Mouse (Mus musculus) lung, embryonic 14.5 days (tissue): ENCODE measurements around the gene Lrp10. TPM values are rescaled to one million over a fixed set of nuclear protein-coding genes. Genes with fewer than 3 reads are reported as not detected.
A peak's percentile ranks its signal among the peaks of the same experiment; 100 is the strongest.

Experiments used
- ATAC-seq: fragments of 200-750 bp; cut with Nextera tagmentation; 2 replicates; pipeline ENCODE4 v1.8.0; 2017; ENCODE audit warnings: mild to moderate bottlenecking, moderate TSS enrichment, moderate library complexity; ENCODE audit not compliant: insufficient read depth
- DNase-seq: peaks from one replicate; pipeline ENCODE4 v3.0.0-alpha.2; 2015
- H3K27ac ChIP-seq: fragments of 300-500 bp; sonication (generic); 2 replicates; pipeline ENCODE4 v1.5.1; 2014; ENCODE audit warnings: low read depth, mild to moderate bottlenecking, moderate library complexity
- H3K27me3 ChIP-seq: fragments of 300-500 bp; sonication (generic); 2 replicates; pipeline ENCODE4 v1.6.1; 2014; ENCODE audit warnings: low read length, control low read depth; ENCODE audit not compliant: insufficient read depth
- H3K36me3 ChIP-seq: fragments of 300-500 bp; sonication (generic); 2 replicates; pipeline ENCODE4 v1.6.1; 2014; ENCODE audit warnings: control low read depth; ENCODE audit not compliant: insufficient read depth
- H3K4me1 ChIP-seq: fragments of 300-500 bp; sonication (generic); 2 replicates; pipeline ENCODE4 v1.6.1; 2014; ENCODE audit warnings: antibody characterized with exemption, control low read depth; ENCODE audit not compliant: insufficient read depth
- H3K4me2 ChIP-seq: fragments of 300-500 bp; sonication (generic); 2 replicates; pipeline ENCODE4 v1.6.1; 2014; ENCODE audit warnings: mild to moderate bottlenecking
- H3K4me3 ChIP-seq: fragments of 300-500 bp; sonication (generic); 2 replicates; pipeline ENCODE4 v1.5.1; 2014; ENCODE audit warnings: low read depth, low read length
- H3K9ac ChIP-seq: fragments of 300-500 bp; sonication (generic); 2 replicates; pipeline ENCODE4 v1.6.1; 2014
- H3K9me3 ChIP-seq: fragments of 300-500 bp; sonication (generic); 2 replicates; pipeline ENCODE4 v1.6.1; 2016; ENCODE audit warnings: low read depth, low read length, control low read depth
- CTCF ChIP-seq: IDR thresholded peaks from 2 replicates; pipeline ENCODE4 v1.5.1; 2016; ENCODE audit warnings: antibody characterized with exemption, low read depth
- WGBS: fragments of 180-500 bp; shearing (Covaris S2); extraction: QIAGEN DNeasy Blood & Tissue Kit; methylation state at CpG from one replicate; pipeline ENCODE4 v1.1.7; 2014; 5-methylcytosine and 5-hydroxymethylcytosine counted together
- polyA plus RNA-seq: library from polyadenylated mRNA; unstranded; fragments of >200 nt; fragmentation: Nextera tagmentation; extraction: Ambion mirVana; gene quantifications from 2 replicates; pipeline ENCODE4 v1.2.1, GENCODE M21; 2014

Lrp10 gene
- polyA plus RNA-seq, 1 experiment from 2014 or later = 46.2 TPM

- DNase-seq (no peak), ATAC-seq (no peak)
- Histone ChIP-seq H3K4me1 (peaks cover 4% of the 10 kb centered on the region; the same call in 1 of the 2 replicates), H3K4me3 (no peak overlapping the region), H3K9me3 (no peaks in the 10 kb centered on the region), H3K9ac (no peak overlapping the region), H3K27ac (no peak overlapping the region), H3K27me3 (no peaks in the 10 kb centered on the region), H3K4me2 (no peak overlapping the region), H3K36me3 (peaks cover 8% of the 10 kb centered on the region; the same call in 1 of the 2 replicates)
- no peak for TF ChIP-seq CTCF
- WGBS = 69% methylated on average over 4 of the region's 4 CpGs
Observed at GRCm38 (mm10) chr14:54462146-54462545, 1.8 kb upstream of the Lrp10 start.

- WGBS = 11% methylated on average over 12 of the region's 12 CpGs
- Histone ChIP-seq H3K4me2 (peak overlapping the region; percentile 86), H3K27ac (peak overlapping the region; percentile 79), H3K4me1 (peaks cover 4% of the 10 kb centered on the region; the same call in 1 of the 2 replicates), H3K36me3 (peaks cover 19% of the 10 kb centered on the region), H3K9me3 (no peaks in the 10 kb centered on the region), H3K4me3 (peak overlapping the region; percentile 85), H3K27me3 (no peaks in the 10 kb centered on the region), H3K9ac (peak overlapping the region; percentile 81)
- DNase-seq (no peak), ATAC-seq (peak; percentile 32)
- no peak for TF ChIP-seq CTCF
Observed at GRCm38 (mm10) chr14:54463108-54463958, 604 bp upstream of the Lrp10 start.

- H3K9me3 ChIP-seq = no peaks in the 10 kb centered on the region
- no peaks in the 10 kb centered on the region for H3K27me3 ChIP-seq
- H3K36me3 ChIP-seq = peaks cover 30% of the 10 kb centered on the region
- DNase-seq (peak; percentile 84), ATAC-seq (peak; percentile 83)
- peak overlapping the region; percentile 85 for H3K4me3 ChIP-seq
- H3K4me1 ChIP-seq = peaks cover 4% of the 10 kb centered on the region; the same call in 1 of the 2 replicates
- peak; percentile 67 for TF ChIP-seq CTCF
- WGBS = 2% methylated on average over 45 of the region's 57 CpGs
- peak overlapping the region; percentile 86 for H3K4me2 ChIP-seq
- H3K9ac ChIP-seq = peak overlapping the region; percentile 81
- peak overlapping the region; percentile 79 for H3K27ac ChIP-seq
Observed at GRCm38 (mm10) chr14:54464293-54465005, 512 bp downstream of the Lrp10 start.

DNA sequence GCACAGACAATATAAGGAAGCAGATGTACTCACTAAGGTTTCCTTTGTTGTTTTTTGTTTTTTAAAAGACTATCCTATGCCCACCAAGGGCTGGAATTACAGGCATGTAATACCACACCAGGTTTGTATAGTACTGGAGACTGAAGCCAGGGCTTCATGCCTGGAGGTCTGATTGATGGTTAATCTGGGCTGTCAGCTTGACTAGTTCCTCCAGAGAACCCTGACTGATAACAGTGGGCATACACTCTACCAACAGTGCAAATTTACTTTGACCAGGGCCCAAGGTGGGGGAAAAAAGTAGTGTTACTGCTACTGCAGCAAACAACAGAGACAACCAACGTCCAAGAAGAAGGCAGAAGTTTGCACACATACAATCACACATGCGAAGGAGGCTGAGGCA is 7.5 kb downstream of the Lrp10 start:
- peaks cover 10% of the 10 kb centered on the region for H3K4me1 ChIP-seq
- WGBS = 79% methylated on average over 2 of the region's 2 CpGs
- H3K4me3 ChIP-seq = no peak overlapping the region
- H3K9me3 ChIP-seq = no peaks in the 10 kb centered on the region
- H3K9ac ChIP-seq = no peak overlapping the region
- no peak overlapping the region for H3K4me2 ChIP-seq
- H3K27me3 ChIP-seq = no peaks in the 10 kb centered on the region
- no peak for TF ChIP-seq CTCF
- no peak overlapping the region for H3K27ac ChIP-seq
- ATAC-seq = peak; percentile 21; the same call in 1 of the 2 replicates
- H3K36me3 ChIP-seq = peaks cover 39% of the 10 kb centered on the region
- peak; percentile 42 for DNase-seq

GRCm38 (mm10) chr14:54472671-54473070 is 8.7 kb downstream of the Lrp10 start:
- no peaks in the 10 kb centered on the region for H3K27me3 ChIP-seq
- 42% methylated on average over 5 of the region's 5 CpGs for WGBS
- no peak overlapping the region for H3K9ac ChIP-seq
- H3K9me3 ChIP-seq = no peaks in the 10 kb centered on the region
- peak; percentile 54 for DNase-seq
- H3K27ac ChIP-seq = no peak overlapping the region
- H3K36me3 ChIP-seq = peaks cover 28% of the 10 kb centered on the region
- H3K4me2 ChIP-seq = no peak overlapping the region
- H3K4me1 ChIP-seq = peaks cover 16% of the 10 kb centered on the region
- no peak for ATAC-seq
- no peak overlapping the region for H3K4me3 ChIP-seq
- TF ChIP-seq CTCF = no peak

DNA sequence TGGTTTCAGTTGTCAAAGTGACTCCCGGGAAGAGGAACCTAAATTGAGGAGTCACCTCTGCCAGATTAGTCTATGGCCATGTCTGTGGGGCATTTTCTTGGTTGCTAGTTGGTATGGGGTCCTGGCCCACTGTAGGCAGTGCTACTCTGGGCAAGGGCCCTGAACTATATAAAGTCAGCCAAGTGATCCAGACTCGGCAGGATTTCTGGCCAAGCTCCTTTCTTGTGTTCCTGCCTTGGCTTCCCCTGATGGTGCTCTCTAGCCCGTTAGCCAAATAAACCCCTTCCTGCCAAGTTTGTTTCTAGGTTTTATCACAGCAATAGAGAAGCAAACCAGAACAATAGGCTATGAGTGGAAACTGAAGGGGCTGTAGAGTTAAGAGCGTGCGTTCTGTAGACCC is 10.8 kb downstream of the Lrp10 start:
- H3K27ac ChIP-seq = no peak overlapping the region
- DNase-seq (no peak), ATAC-seq (no peak)
- peaks cover 7% of the 10 kb centered on the region for H3K36me3 ChIP-seq
- no peak for TF ChIP-seq CTCF
- H3K27me3 ChIP-seq = peaks cover 14% of the 10 kb centered on the region
- no peak overlapping the region for H3K4me2 ChIP-seq
- no peak overlapping the region for H3K4me3 ChIP-seq
- WGBS = 66% methylated on average over 5 of the region's 5 CpGs
- no peak overlapping the region for H3K9ac ChIP-seq
- peaks cover 19% of the 10 kb centered on the region for H3K4me1 ChIP-seq
- no peaks in the 10 kb centered on the region for H3K9me3 ChIP-seq
